Mouse (Mus musculus) G1E (cell line): ENCODE data around the gene Ap2s1.

Experiments used
- CTCF ChIP-seq: IDR thresholded peaks from 2 replicates; pipeline ENCODE4 v1.5.1; 2012; ENCODE audit warnings: low read depth, low read length, inconsistent platforms, mixed read lengths
- GATA1 ChIP-seq: IDR thresholded peaks from 2 replicates; pipeline ENCODE4 v1.6.1; 2012; ENCODE audit warnings: borderline replicate concordance, low read length, inconsistent platforms, mixed read lengths
- TAL1 ChIP-seq: conservative IDR thresholded peaks from 2 replicates; pipeline ENCODE4 v1.6.1; 2012; ENCODE audit warnings: low read depth, low read length, inconsistent platforms, mixed read lengths

- TF ChIP-seq GATA1 (no peak), CTCF (no peak), TAL1 (no peak)
Observed at GRCm38 (mm10) chr7:16783758-16784415, 45.7 kb downstream of the Ap2s1 start.
